In genomic region chr10:81425236-81425850, GRCm38 (mm10) we compare ENCODE assay signal across 8 mouse cellular contexts. TPM values are rescaled to one million over a fixed set of nuclear protein-coding genes. Genes with fewer than 3 reads are reported as not detected.
A peak's percentile ranks its signal among the peaks of the same experiment; 100 is the strongest.
DNase-seq lines count a peak whose midpoint lies in the region; ATAC-seq and TF ChIP-seq lines count a peak whose summit lies in the region.

No protein-coding gene starts in this region.

- H3K27me3 ChIP-seq in heart, adult 2 months (ENCODE audit: control insufficient read depth, insufficient read depth, low read length), result no peaks in the 10 kb centered on the region
- no peaks in the 10 kb centered on the region for H3K27me3 ChIP-seq in kidney, adult 2 months (replicated peaks; ENCODE audit: control insufficient read depth, insufficient read depth, low read length)
- H3K27me3 ChIP-seq in liver, embryonic 11.5 days (replicated peaks; ENCODE audit: control insufficient read depth, insufficient read depth, low read length), result peaks cover 59% of the 10 kb centered on the region

- 11% methylated on average over 10 of the region's 10 CpGs for WGBS in heart, adult 2 months
- WGBS in kidney, adult 2 months, result 14% methylated on average over 10 of the region's 10 CpGs
- WGBS in liver, embryonic 11.5 days, result 41% methylated on average over 10 of the region's 10 CpGs
- 36% methylated on average over 10 of the region's 10 CpGs for WGBS in olfactory bulb, adult 2 months

- 0 out of 2 replicates have a peak, but pooled peaks have one; percentile 39 for TF ChIP-seq POLR2A in heart, adult 2 months (IDR thresholded peaks at IDR 0.05; ENCODE audit: insufficient read depth, low read depth, low read length)
- TF ChIP-seq POLR2A in kidney, adult 2 months (IDR thresholded peaks at IDR 0.05; ENCODE audit: low read depth, low read length), result no peak
- TF ChIP-seq POLR2A in olfactory bulb, adult 2 months (IDR thresholded peaks at IDR 0.05; ENCODE audit: insufficient read depth, low read depth, low read length), result no peak

- intact Hi-C loops in heart, adult 2 months (cut with DNase I), result loop anchor here (1.0 kb wide), 1 partner anchor 10 kb away; no protein-coding TSS in a partner anchor

- no peaks in the 10 kb centered on the region for H3K36me3 ChIP-seq in heart, adult 2 months (ENCODE audit: control insufficient read depth, insufficient read depth, low read length)
- no peaks in the 10 kb centered on the region for H3K36me3 ChIP-seq in kidney, adult 2 months (ENCODE audit: control insufficient read depth, insufficient read depth, low read length)
- no peaks in the 10 kb centered on the region for H3K36me3 ChIP-seq in liver, embryonic 11.5 days (ENCODE audit: control insufficient read depth, insufficient read depth, low read length)

- H3K9me3 ChIP-seq in liver, embryonic 11.5 days (ENCODE audit: control insufficient read depth, low read length), result no peaks in the 10 kb centered on the region

- TF ChIP-seq CTCF in heart, adult 2 months (IDR thresholded peaks at IDR 0.05), result no peak
- TF ChIP-seq CTCF in kidney, adult 2 months (conservative IDR thresholded peaks at IDR 0.05; ENCODE audit: insufficient read depth, insufficient read length, low read depth, low read length), result no peak
- TF ChIP-seq CTCF in olfactory bulb, adult 2 months (IDR thresholded peaks at IDR 0.05; ENCODE audit: insufficient read depth, low read depth, low read length), result no peak

- peaks cover 31% of the 10 kb centered on the region for H3K4me1 ChIP-seq in heart, adult 2 months (ENCODE audit: control insufficient read depth, insufficient read depth, low read length)
- H3K4me1 ChIP-seq in kidney, adult 2 months (ENCODE audit: control insufficient read depth, insufficient read depth, low read length), result peaks cover 36% of the 10 kb centered on the region
- peaks cover 14% of the 10 kb centered on the region for H3K4me1 ChIP-seq in liver, embryonic 11.5 days (replicated peaks; ENCODE audit: control insufficient read depth, insufficient read depth, low read length)
- peaks cover 64% of the 10 kb centered on the region for H3K4me1 ChIP-seq in olfactory bulb, adult 2 months (ENCODE audit: control insufficient read depth, insufficient read depth, low read length)

- peak; percentile 75; the same call in 1 of the 2 replicates for TF ChIP-seq EP300 in heart, adult 2 months (IDR thresholded peaks at IDR 0.05; ENCODE audit: insufficient read depth, low read depth, low read length)

- peak overlapping the region; percentile 95 for H3K4me3 ChIP-seq in heart, adult 2 months
- H3K4me3 ChIP-seq in kidney, adult 2 months (ENCODE audit: insufficient read depth, low read depth, low read length), result peak overlapping the region; percentile 85
- H3K4me3 ChIP-seq in liver, embryonic 11.5 days (ENCODE audit: low read depth, low read length), result no peak overlapping the region
- H3K4me3 ChIP-seq in olfactory bulb, adult 2 months (ENCODE audit: insufficient read depth, low read depth, low read length), result peak overlapping the region; percentile 23

- peaks cover 14% of the 10 kb centered on the region for H3K79me2 ChIP-seq in heart, adult 2 months (replicated peaks; ENCODE audit: control insufficient read depth, insufficient read depth, low read length)

- no peak for ATAC-seq in liver, embryonic 11.5 days (replicated peaks; ENCODE audit: low FRiP score)

- peak overlapping the region; percentile 94 for H3K9ac ChIP-seq in heart, adult 2 months (ENCODE audit: low read depth, low read length)
- no peak overlapping the region for H3K9ac ChIP-seq in liver, embryonic 11.5 days (ENCODE audit: low read depth, low read length)

- H3K4me2 ChIP-seq in liver, embryonic 11.5 days, result peak overlapping the region; percentile 54

- peak; percentile 12 for DNase-seq in thymus, postnatal 4 days
- DNase-seq in thymus, postnatal 25 days, result no peak
- DNase-seq in cerebellum, postnatal 36 days, result peak; percentile 55 to 62
- DNase-seq in heart, adult 2 months, result peak; percentile 76 to 80
- peak; percentile 75 for DNase-seq in kidney, adult 2 months
- peak; percentile 33 for DNase-seq in liver, embryonic 11.5 days (ENCODE audit: low spot score)
- DNase-seq in B cell, adult 2 months, result no peak

- peak overlapping the region; percentile 98 for H3K27ac ChIP-seq in heart, adult 2 months
- H3K27ac ChIP-seq in kidney, adult 2 months (ENCODE audit: insufficient read depth, low read depth, low read length), result peak overlapping the region; percentile 92
- no peak overlapping the region for H3K27ac ChIP-seq in liver, embryonic 11.5 days (ENCODE audit: low read depth, low read length)
- peak overlapping the region; percentile 52 for H3K27ac ChIP-seq in olfactory bulb, adult 2 months (ENCODE audit: insufficient read depth, low read depth, low read length)

RNA-seq across cellular contexts. Expression of gene Nfic, which starts 30.1 kb away (rescaled TPM):
- total RNA-seq in heart, adult 2 months (2021), result 100 to 1,000 TPM in 1 of 2 experiments, 10 to 100 TPM in 1; 94.2 to 104 TPM
- polyA plus RNA-seq in heart, adult 2 months (2012; rRNA removed), result 59.9 and 80.1 TPM in 2 replicates
- polyA plus RNA-seq in kidney, adult 2 months (2012; rRNA removed), result 64.7 and 82.5 TPM in 2 replicates
- polyA plus RNA-seq in liver, embryonic 11.5 days (2014; fragmentation: Nextera tagmentation; extraction: Ambion mirVana), result 15.4 and 21.4 TPM in 2 replicates
- polyA plus RNA-seq in olfactory bulb, adult 2 months (2012; ENCODE audit: insufficient read depth, insufficient read length, low replicate concordance, missing spikeins), result not detected in 2 replicates

RNA-seq across cellular contexts. Expression of gene Smim24, which starts 32.5 kb away (rescaled TPM):
- 1 to 10 TPM; 2.0 to 2.3 TPM for total RNA-seq in heart, adult 2 months (2021)
- 8.3 and 8.6 TPM in 2 replicates for polyA plus RNA-seq in heart, adult 2 months (2012; rRNA removed)
- polyA plus RNA-seq in kidney, adult 2 months (2012; rRNA removed), result 693 and 694 TPM in 2 replicates
- 3.8 and 4.5 TPM in 2 replicates for polyA plus RNA-seq in liver, embryonic 11.5 days (2014; fragmentation: Nextera tagmentation; extraction: Ambion mirVana)
- polyA plus RNA-seq in olfactory bulb, adult 2 months (2012; ENCODE audit: insufficient read depth, insufficient read length, low replicate concordance, missing spikeins), result not detected in 2 replicates

RNA-seq across cellular contexts. Expression of gene Gm48552, which starts 36.5 kb away (rescaled TPM):
- total RNA-seq in heart, adult 2 months (2021), result 1 to 10 TPM in 1 of 2 experiments, not detected in 1; 1.2 TPM
- 0.88 and 1.2 TPM in 2 replicates for polyA plus RNA-seq in heart, adult 2 months (2012; rRNA removed)
- 1.0 and 2.8 TPM in 2 replicates for polyA plus RNA-seq in kidney, adult 2 months (2012; rRNA removed)
- polyA plus RNA-seq in liver, embryonic 11.5 days (2014; fragmentation: Nextera tagmentation; extraction: Ambion mirVana), result 0.62 and 0.67 TPM in 2 replicates
- polyA plus RNA-seq in olfactory bulb, adult 2 months (2012; ENCODE audit: insufficient read depth, insufficient read length, low replicate concordance, missing spikeins), result not detected in 2 replicates

RNA-seq across cellular contexts. Expression of gene Gm48551, which starts 41.1 kb away (rescaled TPM):
- 1 to 10 TPM in 1 of 2 experiments, under 1 TPM in 1; 0.73 to 1.9 TPM for total RNA-seq in heart, adult 2 months (2021)
- 2.1 and 3.5 TPM in 2 replicates for polyA plus RNA-seq in heart, adult 2 months (2012; rRNA removed)
- polyA plus RNA-seq in kidney, adult 2 months (2012; rRNA removed), result 2.1 and 2.3 TPM in 2 replicates
- polyA plus RNA-seq in liver, embryonic 11.5 days (2014; fragmentation: Nextera tagmentation; extraction: Ambion mirVana), result 1.3 and 1.9 TPM in 2 replicates
- polyA plus RNA-seq in olfactory bulb, adult 2 months (2012; ENCODE audit: insufficient read depth, insufficient read length, low replicate concordance, missing spikeins), result not detected in 2 replicates

RNA-seq across cellular contexts. Expression of gene Dohh, which starts 41.1 kb away (rescaled TPM):
- total RNA-seq in heart, adult 2 months (2021), result 10 to 100 TPM; 46.6 to 53.8 TPM
- polyA plus RNA-seq in heart, adult 2 months (2012; rRNA removed), result 48.5 and 56.9 TPM in 2 replicates
- 60.6 and 79.8 TPM in 2 replicates for polyA plus RNA-seq in kidney, adult 2 months (2012; rRNA removed)
- polyA plus RNA-seq in liver, embryonic 11.5 days (2014; fragmentation: Nextera tagmentation; extraction: Ambion mirVana), result 97.4 and 99.3 TPM in 2 replicates
- not detected in 2 replicates for polyA plus RNA-seq in olfactory bulb, adult 2 months (2012; ENCODE audit: insufficient read depth, insufficient read length, low replicate concordance, missing spikeins)

Comparison
In these comparisons a context has a peak if more than half of its experiments do, and no peak if none do; other contexts are left out.
1. DNase-seq: peak in thymus, postnatal 4 days (single experiment), cerebellum, postnatal 36 days (2 of 2), heart, adult 2 months (2 of 2), kidney, adult 2 months (single experiment) and liver, embryonic 11.5 days (single experiment); none in thymus, postnatal 25 days (single experiment) and B cell, adult 2 months (0 of 2).
2. RNA of gene Smim24, which starts 32.5 kb away (polyA plus RNA-seq): 693 to 694 TPM in kidney, adult 2 months; 8.3 to 8.6 TPM in heart, adult 2 months, 3.8 to 4.5 TPM in liver, embryonic 11.5 days and not detected in olfactory bulb, adult 2 months; every median in the first group is over 10 times any median in the second.